Mouse (Mus musculus): Measurements from ENCODE around the gene Adgrv1.
"Not testable (repeated sequence)": the region's sequence is repeated elsewhere in the genome, so short reads cannot be mapped to it uniquely, and the experiment has no call there.

Gene Adgrv1

DNA sequence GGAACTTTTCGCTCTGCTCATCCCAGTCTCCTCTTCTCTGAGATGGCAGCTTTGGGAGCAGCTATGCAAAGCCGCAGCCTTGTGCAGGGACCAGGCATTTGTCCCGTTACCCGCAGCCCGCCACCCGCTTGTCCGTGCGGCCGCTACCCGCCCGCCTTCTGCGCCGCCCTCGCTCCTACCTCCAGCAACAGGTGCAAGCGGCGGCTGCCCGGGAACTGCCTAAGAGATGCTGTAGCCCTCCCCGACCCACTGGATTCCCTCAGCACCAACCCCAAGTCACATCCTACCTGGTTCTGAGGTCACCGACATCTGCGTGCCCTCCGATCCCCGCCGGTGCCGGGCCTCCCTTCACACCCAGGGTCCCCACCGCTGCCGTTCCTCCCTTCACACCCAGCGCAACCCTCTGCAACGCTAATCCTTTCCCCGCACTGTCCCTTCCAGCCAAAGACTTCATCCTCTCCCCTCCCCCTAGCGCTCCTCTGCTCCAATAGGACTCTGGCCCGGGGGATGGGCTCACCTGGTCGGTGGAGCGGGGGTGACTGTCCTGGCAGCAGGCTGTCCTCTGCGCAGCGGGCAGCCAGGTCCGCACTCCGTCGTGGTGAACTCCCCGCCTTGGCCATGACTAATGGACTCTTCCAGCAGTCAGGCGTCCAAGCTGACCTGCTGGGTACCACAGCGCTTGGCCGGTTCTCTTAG lies at the start of gene Adgrv1:
Adgrv1 (minus strand) TSS at position 435 of the 696 bp plus-strand sequence.
- DNase-seq (ENCODE audit: low read depth), result no peak

DNA sequence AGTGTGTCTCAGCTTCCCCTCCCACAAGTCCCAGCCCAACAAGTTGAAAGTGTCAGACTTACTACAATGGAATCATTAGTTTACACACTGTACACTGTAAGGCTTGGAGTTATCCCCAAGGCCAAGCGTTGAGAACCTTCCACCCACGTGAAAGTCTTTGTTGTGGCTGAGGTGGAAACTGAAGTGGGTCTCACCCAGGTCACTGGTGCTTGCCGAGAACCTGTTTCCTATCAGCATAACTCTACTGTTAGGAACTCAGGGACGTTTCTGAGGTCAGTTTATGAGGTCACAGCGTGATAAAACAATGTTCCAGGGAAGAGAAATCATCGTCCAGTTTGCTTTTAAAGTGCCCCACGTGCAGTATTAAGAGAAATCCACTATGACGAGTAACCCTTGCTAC lies 42.4 kb upstream of the Adgrv1 start:
- no peak for DNase-seq (ENCODE audit: low read depth)

DNA sequence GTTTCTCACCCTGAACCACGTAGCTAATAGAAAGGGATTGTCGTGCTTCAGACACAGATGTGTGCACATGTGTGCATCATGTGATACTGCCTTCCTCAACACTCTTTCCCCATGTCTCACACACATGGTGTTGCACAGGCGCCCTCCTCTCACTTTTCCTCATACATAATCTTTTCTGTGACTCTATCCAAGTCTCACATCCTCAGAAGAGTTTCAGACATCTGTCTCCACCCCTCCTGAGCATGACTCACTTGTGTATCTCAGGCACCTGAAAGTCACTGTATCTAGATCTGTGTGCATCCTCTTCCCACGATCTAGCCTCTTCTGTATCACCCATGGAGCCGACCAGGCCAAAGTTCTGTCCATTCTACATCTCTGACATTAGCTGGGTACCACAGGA lies 34.8 kb upstream of the Adgrv1 start:
- no peak for DNase-seq (ENCODE audit: low read depth)

DNA sequence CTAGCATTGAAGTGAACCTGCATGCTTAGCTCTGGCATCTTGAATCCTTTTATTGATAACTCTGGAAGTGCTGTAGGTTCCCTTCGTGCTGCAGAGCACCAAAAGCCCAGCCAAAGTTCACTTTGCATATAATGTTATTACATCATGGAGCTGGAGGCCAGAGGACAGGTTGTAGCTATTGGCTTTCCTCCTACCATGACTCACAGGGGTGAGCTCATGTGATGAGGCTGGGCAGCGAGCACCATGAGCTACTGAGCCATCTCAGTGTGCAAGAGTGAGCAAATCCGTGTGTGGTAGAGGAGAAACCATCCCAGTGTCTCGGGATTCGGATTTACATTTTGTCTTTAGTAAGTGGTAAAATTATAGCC lies 31.4 kb upstream of the Adgrv1 start:
- DNase-seq (ENCODE audit: low read depth), result peak; percentile 37

DNA sequence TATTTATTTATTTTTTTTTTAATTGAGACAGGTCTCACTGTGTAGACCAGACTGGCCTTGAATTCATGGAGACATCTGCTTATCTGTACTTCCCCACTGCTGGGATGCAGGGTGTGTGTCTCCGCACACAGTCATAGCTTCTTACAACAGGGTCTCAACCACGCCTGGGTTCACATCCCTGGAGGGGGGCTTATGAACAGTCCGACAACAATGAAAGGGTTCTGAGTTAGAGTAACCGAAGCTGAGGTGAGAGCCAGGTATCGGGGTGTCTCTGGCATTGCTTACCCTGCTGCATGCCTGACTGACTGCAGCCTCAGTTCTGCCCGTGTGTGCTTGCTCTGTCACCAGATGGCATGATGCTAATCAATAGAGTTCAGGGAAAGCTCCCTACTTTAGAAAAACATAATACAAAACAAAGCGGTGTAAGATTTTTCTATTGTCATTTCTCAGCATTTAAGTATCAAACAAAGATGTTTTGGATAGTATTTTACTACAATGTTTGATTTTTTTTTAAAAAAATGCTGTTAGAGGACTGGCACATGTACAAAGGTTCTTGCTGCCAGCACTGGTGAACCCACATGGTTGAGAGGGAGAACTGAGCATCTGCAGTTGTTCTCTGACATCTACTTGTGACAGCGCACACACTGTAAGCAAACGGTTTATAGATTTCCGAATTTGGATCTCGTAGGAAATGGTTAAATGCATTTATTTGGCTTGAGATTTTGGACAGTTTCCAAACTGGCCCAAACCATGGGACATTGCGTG lies 30.8 kb upstream of the Adgrv1 start:
- no peak for DNase-seq (ENCODE audit: low read depth)

DNA sequence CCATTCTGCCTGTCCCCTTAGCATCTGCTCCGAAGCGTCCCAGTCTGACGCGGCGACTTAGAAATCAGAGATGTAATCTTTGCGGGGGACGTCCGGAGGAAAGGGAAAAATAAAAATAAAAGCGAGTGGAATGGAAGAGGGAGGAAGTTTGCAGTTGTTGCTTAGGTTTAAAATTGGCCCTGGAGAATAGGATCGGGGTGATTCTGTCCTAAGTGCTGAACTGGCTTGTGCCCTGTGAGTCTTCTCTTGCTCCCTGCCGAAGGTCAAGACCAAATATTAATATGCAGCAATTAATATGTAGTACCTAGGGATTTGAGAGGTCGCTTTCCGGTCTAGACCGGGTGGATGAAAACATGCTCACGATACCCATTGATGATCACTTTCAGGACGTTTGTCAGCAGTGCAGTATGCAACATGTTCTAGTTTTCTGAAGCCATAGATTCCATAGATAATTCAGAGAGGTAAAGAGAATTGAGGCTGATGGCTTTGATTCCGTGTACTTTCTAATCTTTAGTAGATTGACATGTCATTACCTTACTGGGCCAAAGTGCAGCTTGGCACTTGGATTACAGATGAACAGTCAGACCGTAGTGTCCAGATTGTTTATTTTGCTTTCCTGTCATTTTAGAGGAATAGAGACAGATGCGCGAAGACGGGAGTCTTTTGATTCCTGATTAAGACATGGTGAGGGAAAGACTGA lies 25.2 kb upstream of the Adgrv1 start:
- DNase-seq (ENCODE audit: low read depth), result no peak

DNA sequence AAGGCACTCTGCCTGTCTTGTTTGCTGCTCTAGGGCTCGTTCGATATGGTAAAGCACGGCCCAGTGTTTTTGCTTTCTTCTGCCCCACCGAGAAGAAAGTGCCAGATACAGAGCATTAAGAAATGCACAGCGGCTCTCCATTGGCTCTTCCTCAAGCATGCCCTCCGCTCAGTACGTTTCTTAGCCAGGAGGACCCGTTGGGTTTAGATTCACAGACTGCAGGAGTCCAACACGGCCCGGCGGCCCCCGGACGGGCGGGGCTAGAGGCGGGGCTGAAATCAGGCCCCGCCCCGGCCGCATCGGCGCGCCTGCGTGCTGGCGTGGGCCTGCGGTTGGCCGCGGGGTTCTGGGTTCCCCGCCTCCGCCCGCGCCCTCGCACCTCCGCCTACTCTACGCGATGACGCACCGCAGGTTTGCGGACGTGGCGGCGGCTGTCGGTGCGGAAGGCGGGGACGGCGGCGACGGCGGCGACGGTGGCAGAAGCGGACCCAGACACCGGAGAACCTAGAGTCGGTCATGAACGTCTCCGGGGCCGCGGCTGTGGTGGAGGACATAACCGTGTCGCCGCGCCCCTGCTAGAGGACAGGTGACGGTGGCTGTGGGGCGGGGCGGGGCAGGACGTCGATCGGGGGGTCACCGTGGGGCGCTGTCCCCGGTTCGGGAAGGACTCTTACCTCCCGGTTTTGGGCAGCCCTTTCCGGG lies 24.5 kb upstream of the Adgrv1 start, which contains the start of gene Lysmd3:
Lysmd3 (plus strand) TSS at position 313 of the 702 bp plus-strand sequence.
- peak; percentile 89 for DNase-seq (ENCODE audit: low read depth)

DNA sequence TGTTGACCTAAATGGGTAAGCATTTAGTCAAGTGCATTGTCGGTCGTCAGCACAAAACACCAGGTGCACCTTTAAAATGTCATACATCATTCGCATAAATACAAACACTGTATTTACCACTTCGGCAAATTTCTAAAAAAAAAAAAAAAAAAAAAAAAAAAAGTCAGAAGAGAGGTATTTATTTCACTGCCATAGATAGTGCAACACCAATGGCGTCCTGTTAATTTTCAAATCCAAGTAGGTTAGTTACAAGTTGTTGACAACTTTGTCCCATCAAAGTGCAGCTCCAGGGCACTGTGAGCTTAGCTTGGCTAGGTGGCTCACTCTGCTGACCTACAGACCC lies 24.0 kb upstream of the Adgrv1 start:
- no peak for DNase-seq (ENCODE audit: low read depth)

DNA sequence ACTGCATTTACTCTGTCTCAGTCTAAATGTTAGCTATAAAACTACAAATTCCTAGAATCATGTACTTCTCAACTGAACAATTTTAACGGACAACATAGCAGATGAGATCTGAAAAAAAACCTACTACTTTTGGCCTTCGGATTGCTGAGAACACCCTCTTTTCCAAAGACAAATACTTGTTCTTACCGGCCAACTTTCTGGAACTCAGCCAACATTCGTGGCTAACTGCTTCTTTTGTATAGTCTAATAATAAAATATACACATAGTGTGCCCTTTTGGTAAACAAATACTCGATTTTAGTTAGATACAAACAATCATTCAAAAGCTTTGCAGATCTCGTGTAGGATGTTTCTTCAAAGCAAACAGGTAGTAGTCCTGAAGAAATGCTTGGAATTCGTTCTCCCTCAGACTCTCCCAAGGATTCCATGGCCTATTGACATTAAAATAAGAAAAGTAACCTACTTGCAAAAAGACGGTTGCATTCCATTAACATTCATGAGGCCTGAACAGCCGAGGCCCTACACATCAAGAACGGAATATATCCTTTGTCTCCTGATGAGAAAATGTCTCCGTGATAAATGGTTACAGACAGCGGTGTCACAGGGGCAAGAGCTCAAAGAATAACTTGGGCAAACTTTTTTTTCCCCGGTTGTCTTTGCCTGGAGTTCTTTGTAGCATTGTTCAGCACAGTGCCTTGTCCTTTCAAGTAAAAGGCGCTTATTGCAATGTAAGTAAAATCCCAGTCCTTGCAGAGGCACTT lies 23.3 kb upstream of the Adgrv1 start:
- no peak for DNase-seq (ENCODE audit: low read depth)

DNA sequence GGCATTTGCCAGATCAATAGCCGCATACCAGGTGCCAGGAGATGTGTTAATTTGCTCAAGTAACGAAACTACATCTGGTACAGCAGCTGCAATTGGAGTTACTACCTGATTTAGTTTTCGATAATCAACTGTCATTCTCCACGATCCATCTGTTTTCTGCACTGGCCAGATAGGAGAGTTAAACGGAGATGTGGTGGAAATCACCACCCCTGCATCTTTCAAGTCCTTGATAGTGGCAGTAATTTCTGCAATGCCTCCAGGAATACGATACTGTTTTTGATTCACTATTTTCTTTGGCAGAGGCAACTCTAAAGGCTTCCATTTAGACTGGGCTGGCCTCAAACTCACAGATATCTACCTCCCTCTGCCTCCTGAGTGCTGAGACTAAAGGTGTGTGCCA lies 17.4 kb upstream of the Adgrv1 start:
- not testable (repeated sequence) for DNase-seq (ENCODE audit: low read depth)

DNA sequence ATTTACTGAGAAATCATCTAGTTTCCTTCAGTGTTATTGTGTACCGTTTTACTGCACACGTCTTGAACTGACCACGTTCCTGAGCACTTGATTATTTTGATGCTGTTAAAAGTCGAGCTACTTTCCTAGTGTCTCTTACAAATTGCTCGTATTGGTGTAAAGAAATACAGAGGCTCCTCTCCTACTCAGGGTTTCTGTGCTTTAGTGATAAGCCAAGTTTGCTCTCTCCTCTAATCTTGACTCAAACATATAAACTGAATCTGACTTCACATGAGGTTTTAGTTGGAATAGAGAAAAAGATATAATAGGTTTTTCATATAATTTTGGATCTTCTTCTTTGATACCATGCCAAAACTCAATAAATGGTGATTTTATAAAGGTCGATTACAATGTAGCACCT lies 13.4 kb upstream of the Adgrv1 start:
- no peak for DNase-seq (ENCODE audit: low read depth)

DNA sequence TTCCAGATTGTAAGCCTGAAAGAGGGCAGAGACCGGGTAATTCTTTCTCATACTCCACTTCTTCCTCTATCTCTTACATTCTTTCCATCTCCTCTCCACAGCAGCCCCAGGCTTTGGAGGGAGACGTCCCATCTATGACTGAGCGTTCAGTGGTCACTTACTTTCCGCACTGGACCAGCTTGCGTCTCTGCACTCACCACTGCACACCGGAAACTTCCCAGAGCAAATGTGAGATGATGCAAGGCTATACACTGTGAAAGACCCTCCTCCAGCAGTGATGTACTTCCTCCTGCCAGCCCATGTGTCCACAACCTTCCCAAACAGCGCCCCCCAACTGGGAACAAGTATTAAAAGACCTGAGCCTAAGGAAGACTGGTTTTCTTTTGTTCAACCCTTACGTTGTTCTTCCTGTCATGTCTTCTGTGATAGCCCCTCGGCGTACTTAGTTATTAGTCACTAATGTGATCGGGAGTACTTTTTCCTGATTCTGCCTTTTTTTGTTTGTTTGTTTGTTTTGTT lies 11.2 kb upstream of the Adgrv1 start:
- DNase-seq (ENCODE audit: low read depth), result no peak

DNA sequence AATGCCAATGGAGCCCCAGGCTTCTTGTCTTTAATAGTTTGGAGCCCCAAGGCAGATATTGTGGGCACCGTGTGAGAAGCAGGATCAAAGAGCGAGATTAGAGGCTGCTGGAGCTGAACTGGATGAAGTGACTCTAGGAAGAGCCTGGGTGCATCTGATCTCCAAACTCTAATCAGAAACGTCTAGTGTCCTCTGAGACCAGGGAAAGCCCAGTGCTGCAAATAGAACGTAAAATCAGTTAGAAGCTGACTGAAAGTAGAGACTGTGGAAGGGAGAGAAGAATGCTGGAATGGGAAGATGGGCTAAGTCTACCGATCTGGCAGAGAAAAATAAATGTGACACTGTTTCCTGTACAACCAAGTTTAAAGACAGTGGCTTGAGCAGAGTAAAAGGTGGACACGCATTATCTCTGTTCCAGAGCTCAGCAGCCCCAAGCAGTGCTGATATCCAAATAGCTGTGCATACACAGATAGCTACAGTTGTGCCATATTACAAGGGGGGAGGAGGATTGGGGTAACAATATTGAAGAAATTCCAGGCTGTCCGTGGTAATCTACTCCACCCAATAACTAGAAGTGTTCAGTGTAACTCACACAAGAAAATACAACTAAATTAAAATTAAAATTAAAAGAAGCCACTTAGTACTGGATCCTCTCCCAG lies 9.7 kb upstream of the Adgrv1 start:
- DNase-seq (ENCODE audit: low read depth), result no peak

DNA sequence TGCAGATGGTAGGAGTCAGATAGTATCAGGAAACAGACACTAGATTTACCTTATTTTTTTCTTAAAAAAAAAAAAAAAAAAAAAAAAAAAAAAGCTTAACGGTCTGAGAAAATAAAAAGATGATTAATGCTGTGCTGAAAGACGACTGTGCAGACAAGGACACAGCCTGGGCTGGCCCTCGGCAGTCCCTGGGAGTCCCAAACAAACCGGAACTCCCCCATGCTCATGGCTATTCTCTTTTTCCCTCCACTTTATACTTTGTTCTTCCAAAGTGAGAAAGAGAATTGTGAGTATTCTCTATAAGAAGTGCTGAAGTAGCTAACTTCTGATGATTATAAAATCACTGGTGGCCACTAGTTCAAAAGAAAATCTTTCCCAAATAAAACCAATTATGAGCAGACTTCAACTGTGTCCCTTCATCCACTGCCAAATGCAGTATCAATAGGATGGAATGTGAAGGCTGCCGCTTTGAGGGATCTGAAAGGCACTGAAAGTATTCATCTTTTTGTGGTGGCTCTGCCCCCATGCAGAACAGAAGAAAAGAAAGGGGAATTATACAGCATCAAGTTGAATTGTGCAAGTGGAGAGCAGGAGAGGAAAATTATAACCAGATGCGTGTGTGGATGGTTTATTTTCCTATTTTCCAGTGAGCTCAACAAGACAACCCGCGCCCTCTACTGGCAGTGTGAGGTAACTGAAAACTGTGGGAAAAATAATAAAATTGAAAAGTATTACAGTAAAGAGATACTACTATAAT lies 8.5 kb upstream of the Adgrv1 start:
- DNase-seq (ENCODE audit: low read depth), result peak; percentile 58

DNA sequence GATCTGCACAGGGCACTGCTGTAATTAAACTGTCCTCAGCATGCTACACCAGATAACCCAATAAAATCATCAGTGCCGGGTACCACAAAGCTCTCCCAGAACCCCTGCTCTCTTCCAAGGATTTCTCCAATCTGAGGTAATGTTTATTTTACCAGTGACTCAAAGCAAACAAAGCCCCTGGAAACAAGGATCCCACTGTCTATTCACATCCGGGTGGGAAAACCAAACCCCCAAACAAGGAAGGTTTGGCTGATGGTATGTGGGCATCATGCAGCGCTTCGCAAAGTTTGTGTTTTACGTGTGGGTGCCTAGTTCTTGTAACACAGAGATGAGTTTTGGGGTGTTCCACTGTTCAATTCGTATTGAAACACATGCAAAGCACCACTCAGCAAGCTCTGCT lies 7.9 kb upstream of the Adgrv1 start:
- no peak for DNase-seq (ENCODE audit: low read depth)

DNA sequence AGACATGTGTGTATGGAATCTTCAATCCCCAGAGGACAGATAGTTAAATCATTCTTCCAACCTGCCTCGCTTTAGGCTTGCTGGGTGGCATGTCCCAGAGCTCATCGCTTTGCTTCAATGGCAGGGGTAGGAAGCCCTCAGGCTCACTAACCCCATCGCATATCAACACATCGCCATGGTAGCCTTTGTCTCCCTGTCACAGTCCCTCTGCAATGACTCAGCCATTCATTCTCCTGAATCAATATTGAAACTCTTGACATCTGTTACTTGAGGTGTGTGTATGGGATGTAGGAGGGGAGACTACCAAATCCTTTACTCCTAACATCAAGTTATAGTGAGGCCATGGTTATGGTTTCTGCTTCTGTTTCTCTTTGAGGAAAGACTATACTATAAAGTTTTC lies 6.7 kb upstream of the Adgrv1 start:
- DNase-seq (ENCODE audit: low read depth), result no peak

DNA sequence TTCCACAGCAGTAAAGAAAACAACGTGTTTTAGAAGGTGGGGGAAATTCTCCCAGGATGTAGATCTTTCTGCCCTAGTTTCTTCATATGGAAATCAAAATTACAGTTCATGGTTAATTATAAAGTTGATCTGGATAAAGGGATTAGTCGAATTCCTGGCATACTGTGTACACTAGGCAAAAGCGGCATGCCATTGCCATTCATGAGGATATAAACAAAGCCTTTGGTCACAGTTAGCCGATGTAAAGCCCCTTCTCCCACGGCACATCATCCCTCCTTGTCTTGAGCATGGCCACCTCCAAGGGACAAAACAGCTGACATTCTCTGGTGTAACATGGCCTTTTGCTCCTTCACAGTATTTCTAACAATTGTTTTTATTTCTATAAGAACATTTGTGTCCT lies 2.4 kb downstream of the Adgrv1 start:
- no peak for DNase-seq (ENCODE audit: low read depth)

DNA sequence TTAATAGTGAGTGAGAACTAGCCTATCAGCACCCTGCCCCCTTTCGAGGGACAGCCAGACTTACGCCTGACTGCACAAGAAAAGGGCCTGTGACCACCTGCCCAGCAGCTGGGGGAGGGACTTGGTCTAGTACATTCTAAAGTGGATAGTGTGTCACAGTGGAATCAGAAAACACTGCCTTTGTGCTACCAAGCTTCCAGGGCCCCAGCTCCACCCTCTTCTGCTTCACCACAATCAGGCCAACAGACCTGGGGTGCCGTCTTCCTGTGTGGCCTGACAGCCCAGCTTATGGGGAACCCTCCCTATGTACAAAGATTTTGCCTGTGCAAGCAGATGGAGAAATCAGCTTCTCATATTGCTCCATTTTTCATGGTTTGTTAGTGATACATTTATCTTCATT lies 3.6 kb downstream of the Adgrv1 start:
- peak; percentile 36 for DNase-seq (ENCODE audit: low read depth)

DNA sequence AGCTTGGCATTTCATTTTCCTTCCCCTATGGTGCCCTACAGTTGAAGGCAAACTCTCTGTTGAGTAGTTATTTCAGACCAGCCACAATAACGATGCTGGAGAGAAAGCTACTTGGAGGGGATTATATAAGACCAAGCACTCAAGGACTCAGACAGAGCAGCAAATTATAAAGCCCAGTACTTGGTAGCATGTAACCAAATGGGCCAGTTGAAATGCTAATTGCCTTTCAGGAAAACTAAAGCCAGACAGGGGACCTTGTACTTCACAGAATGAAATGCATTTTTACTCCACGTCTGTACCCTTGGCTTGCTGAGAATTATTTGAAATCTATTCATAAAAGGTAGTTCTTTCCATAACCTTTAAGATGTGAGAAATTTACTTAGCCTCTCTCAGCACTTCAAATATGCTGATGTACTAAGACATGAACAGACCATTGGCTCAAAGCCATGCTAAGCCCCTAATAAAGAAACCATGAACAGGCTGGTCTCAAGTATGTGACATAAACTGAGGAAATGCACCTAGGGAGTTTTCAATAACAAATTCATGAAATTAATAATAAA lies 4.2 kb downstream of the Adgrv1 start:
- no peak for DNase-seq (ENCODE audit: low read depth)

DNA sequence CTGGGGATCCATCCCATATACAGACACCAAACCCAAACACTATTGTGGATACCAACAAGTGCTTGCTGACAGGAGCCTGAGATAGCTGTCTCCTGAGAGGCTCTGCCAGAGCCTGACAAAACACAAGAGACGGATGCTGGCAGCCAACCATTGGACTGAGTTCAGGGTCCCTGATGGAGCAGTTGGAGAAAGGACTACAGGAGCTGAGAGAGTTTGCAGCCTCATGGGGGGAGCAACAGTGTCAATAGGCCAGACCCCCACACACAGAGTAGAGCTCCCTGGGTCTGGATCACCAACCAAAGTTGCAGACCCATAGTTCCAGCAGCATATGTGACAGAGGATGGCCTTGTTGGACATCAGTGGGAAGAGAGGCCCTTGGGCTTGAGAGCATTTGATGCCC lies 5.1 kb downstream of the Adgrv1 start:
- DNase-seq (ENCODE audit: low read depth), result not testable (repeated sequence)
